Mouse (Mus musculus) adipocyte (in vitro differentiated cells): Measurements from ENCODE around the gene Snx13.

Experiments
- DNase-seq: peaks from one replicate; pipeline ENCODE4 v3.0.0-alpha.2; 2016; ENCODE audit warnings: low spot score

Gene Snx13

GRCm38 (mm10) chr12:35047320-35048225 is 587 bp downstream of the Snx13 start:
- DNase-seq: peak; percentile 68

- DNase-seq: no peak
These were observed 1.9 kb downstream of the Snx13 start for GRCm38 (mm10) chr12:35048891-35049290.

GRCm38 (mm10) chr12:35050501-35050900 is 3.5 kb downstream of the Snx13 start:
- peak; percentile 39 for DNase-seq

GRCm38 (mm10) chr12:35050964-35051758 is 4.2 kb downstream of the Snx13 start:
- no peak for DNase-seq

GRCm38 (mm10) chr12:35054420-35054819 is 7.4 kb downstream of the Snx13 start:
- DNase-seq: no peak

- DNase-seq: no peak
These were observed 8.4 kb downstream of the Snx13 start for GRCm38 (mm10) chr12:35055114-35056095.

GRCm38 (mm10) chr12:35063697-35064468 is 16.9 kb downstream of the Snx13 start:
- DNase-seq: peak; percentile 77

GRCm38 (mm10) chr12:35067621-35068020 is 20.6 kb downstream of the Snx13 start:
- DNase-seq: no peak

GRCm38 (mm10) chr12:35071336-35071735 is 24.4 kb downstream of the Snx13 start:
- peak; percentile 32 for DNase-seq

- DNase-seq: no peak
These were observed 25.2 kb downstream of the Snx13 start for GRCm38 (mm10) chr12:35072178-35072577.

- DNase-seq: no peak
These were observed 29.0 kb downstream of the Snx13 start for GRCm38 (mm10) chr12:35075993-35076392.

- DNase-seq: no peak
These were observed 76.6 kb downstream of the Snx13 start for GRCm38 (mm10) chr12:35123549-35123948.

- DNase-seq: peak; percentile 4
These were observed 106.2 kb downstream of the Snx13 start for GRCm38 (mm10) chr12:35153186-35153585.

GRCm38 (mm10) chr12:35154149-35154548 is 107.2 kb downstream of the Snx13 start:
- DNase-seq: no peak

GRCm38 (mm10) chr12:35157237-35157636 is 110.3 kb downstream of the Snx13 start:
- no peak for DNase-seq

GRCm38 (mm10) chr12:35161690-35162089 is 114.7 kb downstream of the Snx13 start:
- peak; percentile 12 for DNase-seq

- DNase-seq: no peak
These were observed 123.3 kb downstream of the Snx13 start for GRCm38 (mm10) chr12:35170275-35170674.

- DNase-seq: no peak
These were observed 129.0 kb downstream of the Snx13 start for GRCm38 (mm10) chr12:35175938-35176337.

GRCm38 (mm10) chr12:35176628-35177027 is 129.6 kb downstream of the Snx13 start:
- no peak for DNase-seq

GRCm38 (mm10) chr12:35182675-35183074 is 135.7 kb downstream of the Snx13 start:
- peak; percentile 94 for DNase-seq

- DNase-seq: no peak
These were observed 137.3 kb downstream of the Snx13 start for GRCm38 (mm10) chr12:35184261-35184660.
